Mouse (Mus musculus) heart, embryonic 15.5 days (tissue): Measurements from ENCODE around the gene Borcs7. TPM values are rescaled to one million over a fixed set of nuclear protein-coding genes. Genes with fewer than 3 reads are reported as not detected.
A peak's percentile ranks its signal among the peaks of the same experiment; 100 is the strongest.
"Not testable (repeated sequence)": the region's sequence is repeated elsewhere in the genome, so short reads cannot be mapped to it uniquely, and the experiment has no call there.

Source experiments
- ATAC-seq: fragments of 200-750 bp; cut with Nextera tagmentation; replicated peaks from 2 replicates; pipeline ENCODE4 v1.8.0; 2017; ENCODE audit warnings: low read depth, moderate TSS enrichment; ENCODE audit not compliant: insufficient number of reproducible peaks, insufficient read depth, low FRiP score
- H3K27ac ChIP-seq: fragments of 300-500 bp; sonication (generic); 2 replicates; pipeline ENCODE4 v1.5.1; 2015; ENCODE audit warnings: mild to moderate bottlenecking, inconsistent platforms
- H3K27me3 ChIP-seq: fragments of 300-500 bp; sonication (generic); 2 replicates; pipeline ENCODE4 v1.6.1; 2015; ENCODE audit warnings: inconsistent platforms
- H3K36me3 ChIP-seq: fragments of 300-500 bp; sonication (generic); 2 replicates; pipeline ENCODE4 v1.6.1; 2015; ENCODE audit warnings: mild to moderate bottlenecking, inconsistent platforms
- H3K4me1 ChIP-seq: fragments of 300-500 bp; sonication (generic); replicated peaks from 2 replicates; pipeline ENCODE4 v1.6.1; 2015; ENCODE audit warnings: inconsistent platforms
- H3K4me2 ChIP-seq: fragments of 300-500 bp; sonication (generic); 2 replicates; pipeline ENCODE4 v1.6.1; 2015; ENCODE audit warnings: inconsistent platforms, mild to moderate bottlenecking, moderate library complexity
- H3K4me3 ChIP-seq: fragments of 300-500 bp; sonication (generic); 2 replicates; pipeline ENCODE4 v1.5.1; 2015; ENCODE audit warnings: mild to moderate bottlenecking, inconsistent platforms
- H3K9ac ChIP-seq: fragments of 300-500 bp; sonication (generic); 2 replicates; pipeline ENCODE4 v1.6.1; 2015; ENCODE audit warnings: mild to moderate bottlenecking, inconsistent platforms
- H3K9me3 ChIP-seq: fragments of 300-500 bp; sonication (generic); replicated peaks from 2 replicates; pipeline ENCODE4 v1.6.1; 2016; ENCODE audit warnings: inconsistent platforms
- WGBS: fragments of 180-500 bp; shearing (Covaris S2); methylation state at CpG from one replicate; pipeline ENCODE4 v1.1.7; 2015; ENCODE audit warnings: mixed read lengths; 5-methylcytosine and 5-hydroxymethylcytosine counted together
- polyA plus RNA-seq: library from polyadenylated mRNA; unstranded; fragments of >200 nt; fragmentation: Nextera tagmentation; extraction: Ambion mirVana; gene quantifications from 2 replicates; pipeline ENCODE4 v1.2.1, GENCODE M21; 2015

The Borcs7 gene
- polyA plus RNA-seq, 1 experiment from 2014 or later: 15.7 TPM

DNA sequence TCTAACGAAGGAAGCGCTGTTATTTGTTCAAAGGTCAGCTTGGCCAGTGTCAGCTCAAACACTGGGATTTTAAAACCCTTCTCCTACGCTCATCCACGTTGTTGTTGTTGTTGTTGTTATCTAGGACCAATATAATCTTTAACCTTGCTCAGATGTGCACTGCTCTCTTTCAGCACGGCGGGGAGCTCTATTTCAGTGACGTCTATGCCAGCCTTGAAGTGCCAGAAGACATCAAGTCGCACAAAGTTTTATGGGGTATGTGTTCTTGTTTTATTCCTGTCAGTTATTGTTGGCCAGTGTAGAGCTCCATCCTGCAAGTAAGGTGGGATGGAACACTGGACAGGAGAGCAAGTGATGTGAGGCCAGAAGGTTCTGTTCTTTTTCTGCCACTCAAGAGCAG is 25.3 kb downstream of the Borcs7 start:
- Histone ChIP-seq H3K36me3 (peaks cover 23% of the 10 kb centered on the region), H3K4me3 (no peak overlapping the region), H3K27ac (no peak overlapping the region), H3K27me3 (no peaks in the 10 kb centered on the region), H3K4me2 (no peak overlapping the region), H3K9ac (no peak overlapping the region), H3K9me3 (no peaks in the 10 kb centered on the region; the same call in 1 of the 2 replicates), H3K4me1 (no peaks in the 10 kb centered on the region)
- WGBS: 83% methylated on average over 8 of the region's 8 CpGs
- no peak for ATAC-seq

DNA sequence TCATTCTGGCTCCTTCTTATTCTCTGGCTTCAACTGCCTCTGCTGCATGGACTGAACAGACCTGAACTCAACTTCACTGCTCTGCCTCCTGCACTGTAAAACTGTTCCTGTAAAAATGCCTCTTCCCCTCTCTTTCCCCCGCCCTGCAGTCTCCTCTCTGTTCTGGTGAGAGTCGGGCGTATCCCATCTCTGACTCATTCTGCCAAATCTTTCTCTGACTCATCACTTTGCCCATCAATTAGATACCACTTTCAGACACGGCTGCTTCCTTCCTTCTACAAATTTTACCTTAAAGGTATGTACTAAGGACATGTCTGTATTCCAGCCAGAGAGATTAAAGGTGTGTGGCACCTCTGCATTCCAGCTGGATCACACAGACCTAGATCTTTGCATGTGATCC is 28.4 kb downstream of the Borcs7 start:
- no peak overlapping the region for H3K4me2 ChIP-seq
- H3K4me3 ChIP-seq: no peak overlapping the region
- H3K4me1 ChIP-seq: no peaks in the 10 kb centered on the region
- peaks cover 34% of the 10 kb centered on the region for H3K36me3 ChIP-seq
- no peak overlapping the region for H3K9ac ChIP-seq
- ATAC-seq: no peak
- no peaks in the 10 kb centered on the region; the same call in 1 of the 2 replicates for H3K9me3 ChIP-seq
- WGBS: 82% methylated on average over 4 of the region's 4 CpGs
- H3K27ac ChIP-seq: no peak overlapping the region
- H3K27me3 ChIP-seq: no peaks in the 10 kb centered on the region

DNA sequence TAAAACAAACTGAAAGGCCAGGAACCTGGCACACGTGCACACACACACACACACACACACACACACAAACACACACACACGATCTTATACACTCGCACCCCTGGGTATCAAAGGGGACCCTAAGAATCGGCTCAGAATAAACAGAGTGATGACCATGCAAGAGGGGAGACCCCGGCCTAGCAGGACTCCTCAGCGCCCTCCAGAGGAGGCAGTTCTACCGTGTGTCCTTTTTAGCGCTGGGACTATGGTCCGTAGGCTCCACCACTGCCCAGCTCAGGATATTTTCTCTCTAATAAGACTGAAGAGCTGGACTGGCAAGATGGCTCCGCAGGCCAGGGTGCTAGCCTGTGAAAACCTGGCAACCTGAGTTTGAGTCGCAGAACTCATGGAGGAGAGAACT is 34.7 kb downstream of the Borcs7 start:
- no peak for ATAC-seq
- peaks cover 34% of the 10 kb centered on the region for H3K36me3 ChIP-seq
- no peak overlapping the region for H3K4me3 ChIP-seq
- H3K9me3 ChIP-seq: no peaks in the 10 kb centered on the region
- H3K4me1 ChIP-seq: peaks cover 10% of the 10 kb centered on the region
- H3K27ac ChIP-seq: no peak overlapping the region
- WGBS: 69% methylated on average over 11 of the region's 11 CpGs
- no peak overlapping the region for H3K9ac ChIP-seq
- H3K27me3 ChIP-seq: no peaks in the 10 kb centered on the region
- H3K4me2 ChIP-seq: no peak overlapping the region

DNA sequence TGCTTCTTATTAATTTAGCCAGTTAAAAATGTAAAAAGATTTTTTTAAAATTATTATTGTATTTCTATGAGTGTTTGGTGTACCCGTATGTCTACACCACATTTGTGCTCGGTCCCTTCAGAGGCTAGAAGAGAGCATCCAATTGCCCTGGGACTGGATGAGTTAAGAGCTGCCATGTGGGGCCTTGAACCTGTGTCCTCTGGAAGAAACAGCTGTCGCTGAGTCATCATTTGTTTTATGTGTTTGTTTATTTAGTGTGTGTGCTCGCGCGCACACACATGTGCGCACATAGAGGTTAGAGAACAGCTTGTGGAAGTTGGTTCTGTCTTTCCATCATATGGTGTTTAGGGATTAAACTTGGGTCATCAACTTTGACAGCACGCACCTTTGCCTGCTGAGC is 36.4 kb downstream of the Borcs7 start:
- WGBS: 97% methylated on average over 8 of the region's 8 CpGs

DNA sequence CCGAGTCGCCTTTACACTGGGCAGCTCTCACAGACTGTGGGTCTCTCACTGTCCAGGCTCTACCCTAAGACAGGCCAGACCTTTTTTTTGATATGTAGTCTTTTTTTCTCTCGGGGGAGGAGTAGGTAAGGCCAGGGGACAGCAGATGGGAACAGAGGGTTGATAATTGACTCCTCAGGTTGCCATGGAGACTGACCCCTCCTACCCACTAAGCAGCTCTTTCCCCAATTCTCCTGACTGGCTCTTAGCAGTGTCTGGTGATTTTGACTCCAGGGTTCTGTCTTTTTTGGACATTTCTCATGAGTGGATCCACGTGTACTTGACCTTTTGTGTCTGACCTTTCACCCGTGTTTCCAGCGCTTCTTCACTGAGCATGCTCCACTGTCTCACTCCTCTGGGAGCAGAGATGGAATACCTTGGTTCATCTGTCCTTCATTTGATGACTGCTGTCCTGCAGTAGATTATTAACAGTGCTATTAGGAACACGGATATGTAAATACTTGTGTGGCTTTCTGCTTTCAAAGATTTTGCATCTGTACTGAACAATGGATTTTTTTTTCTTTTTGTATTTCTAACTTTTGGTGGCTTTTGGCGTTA is 37.5 kb downstream of the Borcs7 start:
- H3K36me3 ChIP-seq: peaks cover 18% of the 10 kb centered on the region
- H3K27me3 ChIP-seq: no peaks in the 10 kb centered on the region
- H3K4me1 ChIP-seq: peaks cover 10% of the 10 kb centered on the region
- no peak overlapping the region for H3K9ac ChIP-seq
- H3K4me2 ChIP-seq: no peak overlapping the region
- no peaks in the 10 kb centered on the region for H3K9me3 ChIP-seq
- no peak overlapping the region for H3K4me3 ChIP-seq
- no peak overlapping the region for H3K27ac ChIP-seq
- no peak for ATAC-seq
- WGBS: 51% methylated on average over 8 of the region's 8 CpGs

More for the DNA sequence above, 36.4 kb downstream of the Borcs7 start:
- H3K4me3 ChIP-seq: no peak overlapping the region
- H3K4me2 ChIP-seq: no peak overlapping the region
- peaks cover 10% of the 10 kb centered on the region for H3K4me1 ChIP-seq
- H3K9ac ChIP-seq: no peak overlapping the region
- ATAC-seq: no peak
- H3K9me3 ChIP-seq: no peaks in the 10 kb centered on the region
- no peak overlapping the region for H3K27ac ChIP-seq
- H3K36me3 ChIP-seq: peaks cover 19% of the 10 kb centered on the region
- no peaks in the 10 kb centered on the region for H3K27me3 ChIP-seq

DNA sequence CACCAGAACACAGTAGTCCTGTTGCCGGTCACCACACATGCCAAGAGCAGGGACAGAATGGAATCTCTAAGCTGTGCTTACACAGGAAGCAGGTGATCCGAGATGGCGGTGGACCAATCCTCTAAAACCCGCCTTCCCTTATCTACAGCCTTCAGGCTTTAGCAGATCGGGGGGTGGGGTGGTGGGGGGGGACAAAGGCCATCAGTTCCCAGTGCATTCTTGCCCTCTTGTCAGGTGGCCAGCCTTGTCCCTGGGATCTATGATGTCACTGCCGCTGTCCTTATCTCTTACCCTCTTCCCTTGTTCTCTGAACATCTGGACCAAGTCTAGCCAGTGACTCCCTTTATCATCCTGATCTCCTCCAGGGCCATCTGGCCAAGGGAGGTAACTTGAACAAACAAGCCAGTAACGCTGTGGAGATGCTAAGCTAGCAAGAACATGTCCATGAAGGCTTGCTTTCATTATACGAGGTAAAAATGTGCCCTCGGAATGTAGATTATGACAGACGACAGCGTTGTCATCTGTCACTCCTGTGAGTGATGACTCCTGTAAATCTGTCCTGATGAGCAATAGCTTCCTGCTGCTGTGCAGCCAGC is 38.3 kb downstream of the Borcs7 start:
- no peak overlapping the region for H3K4me2 ChIP-seq
- 22% methylated on average over 11 of the region's 11 CpGs for WGBS
- H3K4me1 ChIP-seq: peaks cover 10% of the 10 kb centered on the region
- no peaks in the 10 kb centered on the region for H3K9me3 ChIP-seq
- H3K9ac ChIP-seq: no peak overlapping the region
- H3K36me3 ChIP-seq: peaks cover 18% of the 10 kb centered on the region
- ATAC-seq: peak; percentile 47; the same call in 1 of the 2 replicates
- no peaks in the 10 kb centered on the region for H3K27me3 ChIP-seq
- no peak overlapping the region for H3K27ac ChIP-seq
- no peak overlapping the region for H3K4me3 ChIP-seq

DNA sequence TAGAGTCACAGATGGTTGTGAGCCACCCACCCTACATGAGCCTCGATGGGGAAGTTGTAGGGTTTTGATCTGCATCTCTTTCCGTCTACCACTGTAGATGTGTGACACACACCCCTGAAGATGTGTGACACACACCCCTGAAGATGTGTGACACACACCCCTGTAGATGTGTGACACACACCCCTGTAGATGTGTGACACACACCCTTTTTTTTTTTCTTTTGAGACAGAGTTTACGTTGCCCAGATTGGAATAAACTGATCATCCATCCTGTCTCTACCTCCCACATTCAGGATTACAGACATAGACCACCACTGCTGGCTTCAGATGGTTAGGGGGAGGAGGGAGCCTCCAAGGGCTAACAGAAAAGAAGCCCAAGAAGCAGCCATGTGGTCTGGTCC is 39.2 kb downstream of the Borcs7 start:
- Histone ChIP-seq H3K4me1 (peaks cover 11% of the 10 kb centered on the region), H3K9ac (no peak overlapping the region), H3K27me3 (no peaks in the 10 kb centered on the region), H3K27ac (no peak overlapping the region), H3K36me3 (peaks cover 18% of the 10 kb centered on the region), H3K9me3 (no peaks in the 10 kb centered on the region), H3K4me2 (no peak overlapping the region), H3K4me3 (no peak overlapping the region)
- 71% methylated on average over 3 of the region's 3 CpGs for WGBS
- no peak for ATAC-seq

DNA sequence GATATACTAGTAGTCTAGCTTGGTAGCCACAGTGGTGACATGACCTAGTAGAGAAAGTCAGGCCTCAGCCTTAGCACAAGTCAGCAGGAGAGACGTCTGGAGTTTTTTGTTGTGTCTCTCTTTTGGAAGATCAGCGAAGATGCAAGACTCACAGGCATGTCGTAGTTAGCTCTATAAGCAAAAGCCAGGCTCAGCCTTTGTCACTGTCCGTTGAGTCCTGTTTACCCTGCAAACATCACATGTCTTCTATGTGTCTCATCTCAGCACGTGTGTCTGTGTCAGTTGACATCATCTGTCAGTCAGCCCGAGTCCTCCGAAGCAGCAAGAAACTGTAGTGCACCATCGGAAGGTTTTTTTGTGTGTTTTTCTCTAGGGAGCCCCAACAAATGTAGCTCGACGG is 41.6 kb downstream of the Borcs7 start:
- ATAC-seq: no peak
- H3K4me1 ChIP-seq: peaks cover 26% of the 10 kb centered on the region
- H3K27ac ChIP-seq: no peak overlapping the region
- peaks cover 1% of the 10 kb centered on the region; the same call in 1 of the 2 replicates for H3K36me3 ChIP-seq
- no peak overlapping the region for H3K4me2 ChIP-seq
- no peaks in the 10 kb centered on the region for H3K9me3 ChIP-seq
- no peaks in the 10 kb centered on the region for H3K27me3 ChIP-seq
- 88% methylated on average over 10 of the region's 10 CpGs for WGBS
- H3K9ac ChIP-seq: no peak overlapping the region
- no peak overlapping the region for H3K4me3 ChIP-seq

DNA sequence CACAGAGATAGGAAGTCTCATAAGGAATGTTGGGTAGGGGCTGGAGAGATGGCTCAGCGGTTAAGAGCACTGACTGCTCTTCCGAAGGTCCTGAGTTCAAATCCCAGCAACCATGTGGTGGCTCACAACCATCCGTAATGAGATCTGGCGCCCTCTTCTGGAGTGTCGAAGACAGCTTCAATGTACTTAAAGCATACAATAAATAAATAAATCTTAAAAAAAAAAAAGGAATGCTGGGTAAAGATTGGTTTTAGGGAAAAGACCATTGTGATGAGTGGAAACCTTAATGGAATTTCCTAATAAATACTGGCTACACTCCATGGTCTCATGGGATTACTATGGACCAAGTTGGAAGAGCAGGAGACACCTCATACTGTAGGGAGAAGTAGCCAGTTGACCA is 43.0 kb downstream of the Borcs7 start:
- not testable (repeated sequence) for H3K9ac ChIP-seq

DNA sequence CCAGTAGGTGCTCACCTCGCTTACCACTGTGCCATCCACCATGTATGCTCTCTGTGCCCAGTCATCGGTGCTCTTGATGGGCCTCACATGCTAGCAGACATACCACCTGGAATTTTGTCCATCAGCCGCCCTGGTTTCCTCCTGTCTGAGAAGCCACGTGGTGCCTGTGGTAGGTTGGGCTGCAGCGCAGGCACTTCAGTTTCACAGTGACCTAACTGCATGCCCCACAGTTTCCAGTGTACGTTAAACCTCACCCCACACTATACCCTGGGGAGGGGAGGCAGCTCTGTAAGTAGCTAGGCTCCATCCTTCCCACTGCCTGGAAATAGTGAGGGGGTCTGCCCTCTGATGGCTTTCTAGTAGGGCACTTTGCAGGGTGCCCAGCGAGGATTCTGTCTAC is 43.9 kb downstream of the Borcs7 start:
- WGBS: 79% methylated on average over 7 of the region's 7 CpGs
- Histone ChIP-seq H3K36me3 (no peaks in the 10 kb centered on the region), H3K27me3 (no peaks in the 10 kb centered on the region), H3K4me1 (peaks cover 17% of the 10 kb centered on the region), H3K4me2 (no peak overlapping the region), H3K9me3 (no peaks in the 10 kb centered on the region), H3K9ac (no peak overlapping the region), H3K4me3 (no peak overlapping the region), H3K27ac (no peak overlapping the region)
- ATAC-seq: no peak

More for the DNA sequence above, 43.0 kb downstream of the Borcs7 start:
- not testable (repeated sequence) for H3K36me3 ChIP-seq, H3K4me2 ChIP-seq, ATAC-seq, H3K27me3 ChIP-seq, H3K27ac ChIP-seq, H3K9me3 ChIP-seq, H3K4me3 ChIP-seq
- peaks cover 24% of the 10 kb centered on the region for H3K4me1 ChIP-seq
- 95% methylated on average over 5 of the region's 5 CpGs for WGBS

DNA sequence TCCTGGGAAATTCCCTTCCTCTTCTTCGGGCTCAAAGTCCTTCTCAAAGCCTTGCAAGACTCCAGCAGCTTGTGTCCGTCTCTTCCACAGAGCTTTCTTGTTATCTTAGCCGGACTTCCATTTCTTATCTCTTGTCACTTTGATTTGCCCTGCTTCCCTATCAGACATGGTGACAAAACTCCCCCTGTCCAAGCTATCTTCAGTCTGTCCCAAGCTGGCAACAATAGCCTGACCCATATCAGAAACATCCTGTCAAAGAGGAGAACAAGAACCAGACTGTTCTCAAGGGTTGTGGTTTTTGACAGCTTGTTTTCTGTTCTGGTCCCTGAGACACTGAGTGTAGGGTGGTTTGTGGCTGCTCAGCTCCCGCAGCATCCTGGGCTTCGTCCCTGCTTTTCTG is 45.5 kb downstream of the Borcs7 start:
- Histone ChIP-seq H3K9me3 (no peaks in the 10 kb centered on the region), H3K36me3 (no peaks in the 10 kb centered on the region; the same call in 1 of the 2 replicates), H3K27ac (0 out of 2 replicates have a peak overlapping the region, but pooled peaks have one; percentile 12), H3K4me2 (no peak overlapping the region), H3K4me1 (peaks cover 17% of the 10 kb centered on the region), H3K4me3 (no peak overlapping the region), H3K9ac (no peak overlapping the region), H3K27me3 (no peaks in the 10 kb centered on the region)
- WGBS: 24% methylated on average over 5 of the region's 5 CpGs
- ATAC-seq: 0 out of 2 replicates have a peak, but pooled peaks have one; percentile 31

DNA sequence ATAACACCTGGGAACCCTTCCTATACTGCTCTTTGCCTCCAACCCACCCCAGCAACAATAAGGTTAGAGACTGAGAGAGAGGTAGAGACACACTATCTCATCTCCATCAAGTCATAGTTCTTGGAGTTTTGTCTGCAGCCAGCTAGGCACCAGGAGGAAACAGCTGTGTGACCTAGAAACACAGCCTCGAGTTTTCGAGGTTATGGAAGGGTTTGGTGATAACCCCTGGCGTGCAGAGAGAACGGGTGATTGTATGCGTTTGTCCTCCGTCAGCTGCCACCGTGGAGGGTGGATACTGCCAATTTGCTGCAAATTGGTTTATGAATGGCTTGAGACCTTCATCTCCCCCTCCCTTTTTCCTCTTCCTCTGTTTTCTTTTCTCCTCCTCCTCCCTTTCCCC is 47.4 kb downstream of the Borcs7 start:
- no peak overlapping the region for H3K4me3 ChIP-seq
- H3K36me3 ChIP-seq: no peaks in the 10 kb centered on the region; the same call in 1 of the 2 replicates
- no peak overlapping the region for H3K4me2 ChIP-seq
- H3K27ac ChIP-seq: no peak overlapping the region
- H3K9ac ChIP-seq: no peak overlapping the region
- peaks cover 17% of the 10 kb centered on the region for H3K4me1 ChIP-seq
- H3K27me3 ChIP-seq: no peaks in the 10 kb centered on the region
- ATAC-seq: no peak
- no peaks in the 10 kb centered on the region for H3K9me3 ChIP-seq
- WGBS: 53% methylated on average over 7 of the region's 7 CpGs
